Mouse (Mus musculus) kidney, adult 11 months (tissue): Measurements from ENCODE around the gene Zfp523.

Experiments
- DNase-seq: peaks from one replicate; pipeline ENCODE4 v3.0.0; 2022

Gene Zfp523

DNA sequence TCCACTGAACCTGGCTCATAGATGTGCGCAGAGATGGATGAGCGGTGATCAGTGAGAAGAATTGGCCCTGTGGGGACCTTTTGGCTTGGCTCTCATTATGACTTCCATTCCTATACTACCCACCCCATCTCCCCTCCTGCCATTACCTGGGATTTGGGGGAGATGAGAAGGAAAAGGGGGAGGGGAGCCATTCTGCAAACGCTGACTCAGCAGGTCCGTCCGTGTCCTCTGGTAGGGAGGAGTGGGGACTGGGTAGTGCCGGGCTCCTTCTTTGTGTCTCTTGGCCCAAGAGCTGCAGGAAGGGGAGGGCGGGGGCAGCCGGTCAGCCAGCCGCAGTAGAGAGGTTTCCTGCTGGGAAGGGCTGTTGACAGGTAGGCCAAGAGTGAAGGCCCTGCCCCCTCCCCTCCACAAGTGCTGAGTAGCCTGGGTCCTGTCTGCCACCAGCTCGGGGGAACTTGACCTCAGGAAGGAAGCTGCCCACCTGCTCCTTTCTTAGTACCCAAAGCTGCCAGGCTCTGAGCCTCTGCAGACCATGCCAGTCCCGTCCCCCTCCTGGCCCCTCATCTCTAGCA lies 15.5 kb upstream of the Zfp523 start:
- no peak for DNase-seq

GRCm38 (mm10) chr17:28163666-28164065 lies 13.3 kb upstream of the Zfp523 start:
- peak; percentile 55 for DNase-seq

DNA sequence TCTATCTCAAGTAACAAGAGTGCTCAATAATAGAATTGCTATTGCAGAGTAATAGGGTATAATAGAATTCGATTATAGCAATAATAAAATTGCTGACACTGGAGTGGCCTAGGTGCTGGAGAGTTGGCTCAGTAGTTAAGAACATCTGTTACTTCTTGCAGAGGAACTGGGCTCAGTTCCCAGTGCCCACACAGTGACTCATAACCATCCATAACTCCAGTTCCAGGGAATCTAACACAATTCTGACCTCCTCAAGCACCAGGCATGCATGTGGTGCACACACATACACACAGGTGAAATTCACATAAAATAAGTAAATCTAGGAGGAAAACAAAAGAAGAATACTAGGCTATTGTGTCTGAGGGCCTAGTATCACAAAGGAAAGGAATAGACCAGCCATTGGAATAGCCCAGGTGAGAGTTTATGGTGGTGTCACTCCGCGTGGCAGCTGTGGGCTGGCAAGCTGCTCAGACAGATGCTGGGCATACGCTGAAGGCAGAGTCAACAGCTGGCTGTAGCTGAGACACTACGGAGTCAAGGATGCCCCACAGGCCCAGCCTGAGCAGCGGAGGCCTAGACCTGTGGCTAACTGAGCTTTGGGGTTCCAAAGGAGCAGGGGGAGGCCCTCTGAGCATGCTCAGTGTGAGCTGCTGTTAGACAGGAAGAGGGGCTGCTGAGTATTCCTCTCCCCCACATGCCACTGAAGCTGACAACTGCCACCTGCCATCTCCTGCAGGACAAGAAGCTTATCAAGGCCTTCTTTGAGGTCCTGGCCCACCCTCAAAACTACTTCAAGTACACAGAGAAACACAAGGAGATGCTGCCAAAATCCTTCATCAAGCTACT lies 6.2 kb upstream of the Zfp523 start:
- no peak for DNase-seq

DNA sequence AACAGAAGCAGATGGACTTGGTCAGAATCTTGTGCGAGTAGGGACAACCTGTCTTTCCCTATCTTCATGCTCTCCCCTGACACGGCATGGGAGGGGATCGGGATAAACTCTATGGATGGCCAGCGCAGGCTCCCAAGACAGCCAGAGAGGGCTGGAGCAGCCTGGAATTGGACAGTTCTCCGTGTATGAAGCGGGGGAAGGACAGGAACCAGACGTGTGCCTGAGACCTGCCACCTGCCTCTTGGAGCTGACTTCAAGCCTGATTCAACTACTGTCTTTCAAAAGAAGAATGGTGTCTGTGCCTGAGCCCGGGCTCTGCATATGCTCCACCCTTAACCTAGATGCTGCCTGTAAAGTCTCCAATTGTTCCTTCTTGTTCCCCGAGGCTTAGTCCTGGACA lies 4.2 kb upstream of the Zfp523 start:
- DNase-seq = no peak

DNA sequence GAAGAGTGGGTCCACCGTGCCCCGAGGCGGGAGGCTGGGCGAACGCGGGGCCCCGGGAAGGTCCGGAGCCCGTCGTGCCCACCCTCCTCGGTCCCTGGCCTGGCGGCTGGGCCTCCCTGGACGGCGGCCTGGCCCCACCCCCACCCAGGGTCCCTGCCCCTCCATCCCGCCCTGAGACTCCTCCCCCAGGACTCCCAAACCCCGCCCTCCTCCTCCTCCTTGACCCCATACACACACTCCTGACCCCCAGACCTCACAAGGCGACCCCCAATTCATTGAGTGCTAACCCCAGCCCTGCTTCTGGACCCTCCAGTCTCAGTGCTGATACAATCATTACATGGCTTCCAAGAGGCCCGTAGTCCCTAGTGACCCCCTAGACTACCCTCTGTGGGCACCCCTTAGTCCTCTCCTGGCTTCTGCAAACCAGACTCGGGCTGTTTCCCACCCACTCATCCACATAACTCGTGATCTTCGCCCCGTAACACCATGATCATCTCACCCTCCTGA lies 664 bp downstream of the Zfp523 start:
- no peak for DNase-seq

- DNase-seq = no peak
Measured at GRCm38 (mm10) chr17:28180331-28180730, 3.4 kb downstream of the Zfp523 start.

DNA sequence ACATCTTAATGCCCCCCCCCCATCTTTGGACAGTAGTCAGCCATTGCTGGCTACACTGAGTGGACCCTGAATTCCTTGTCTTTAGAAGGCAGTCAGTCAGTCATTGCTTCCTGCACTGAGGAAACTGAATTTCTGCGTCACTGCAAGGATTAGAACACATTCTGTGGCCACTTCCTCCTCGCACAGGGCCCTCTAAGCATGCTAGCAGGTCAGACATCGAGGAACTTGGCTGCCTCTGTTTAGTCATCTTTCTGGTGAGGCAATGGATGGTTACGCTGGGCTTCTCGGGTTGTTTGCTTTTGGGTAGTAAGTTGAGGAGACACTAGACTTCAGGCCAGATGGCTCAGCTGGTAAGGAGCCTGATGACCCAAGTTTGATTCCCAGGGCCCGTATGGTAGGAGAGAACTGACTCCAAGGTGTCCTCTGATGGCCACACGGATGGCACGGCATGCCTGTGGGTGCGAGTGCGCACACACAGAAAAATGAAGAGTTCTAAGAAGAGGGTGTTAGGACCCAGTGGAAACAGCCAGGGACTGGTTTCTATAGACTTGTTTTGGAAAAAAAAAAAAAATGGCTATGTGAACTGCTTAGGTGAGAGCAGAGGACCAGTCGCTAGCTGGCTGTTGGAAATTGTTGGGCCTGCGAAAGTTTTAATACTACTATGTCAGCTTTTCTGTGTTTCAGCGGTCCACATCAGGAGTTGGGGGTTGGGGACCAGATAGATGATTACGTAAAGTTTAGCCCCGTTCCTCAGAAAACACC lies 4.0 kb downstream of the Zfp523 start:
- no peak for DNase-seq

DNA sequence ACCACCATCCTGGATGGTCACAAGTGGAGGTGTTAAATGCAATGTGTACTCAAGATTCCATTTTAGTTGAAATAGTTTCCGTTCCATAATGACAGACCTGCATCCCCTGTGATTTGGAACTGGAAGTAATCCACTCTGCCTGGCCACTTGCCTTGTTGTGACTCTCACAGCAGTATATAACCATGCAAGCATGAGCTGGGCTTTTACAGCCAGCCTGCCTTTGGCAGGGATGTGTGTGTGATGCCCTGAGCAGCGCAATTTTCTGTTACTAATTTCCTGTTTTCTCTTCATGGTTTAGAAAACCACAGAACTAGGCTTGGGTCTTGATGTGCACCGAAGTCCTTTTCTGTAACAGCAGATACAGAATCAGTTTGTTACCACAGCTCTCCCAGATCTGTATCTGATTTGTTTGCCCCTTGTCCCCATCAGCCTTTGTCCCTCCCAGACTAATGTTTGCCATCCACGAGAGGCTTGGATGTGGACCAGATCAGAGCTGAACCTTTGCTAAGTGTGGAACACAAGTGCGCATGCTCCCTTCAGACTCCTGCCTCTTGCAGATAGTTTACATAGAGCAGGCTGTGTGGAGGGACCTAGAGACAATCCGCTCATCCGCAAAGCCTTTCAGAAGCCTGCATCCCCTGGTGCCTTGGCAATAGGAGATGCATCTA lies 8.2 kb downstream of the Zfp523 start:
- no peak for DNase-seq

DNA sequence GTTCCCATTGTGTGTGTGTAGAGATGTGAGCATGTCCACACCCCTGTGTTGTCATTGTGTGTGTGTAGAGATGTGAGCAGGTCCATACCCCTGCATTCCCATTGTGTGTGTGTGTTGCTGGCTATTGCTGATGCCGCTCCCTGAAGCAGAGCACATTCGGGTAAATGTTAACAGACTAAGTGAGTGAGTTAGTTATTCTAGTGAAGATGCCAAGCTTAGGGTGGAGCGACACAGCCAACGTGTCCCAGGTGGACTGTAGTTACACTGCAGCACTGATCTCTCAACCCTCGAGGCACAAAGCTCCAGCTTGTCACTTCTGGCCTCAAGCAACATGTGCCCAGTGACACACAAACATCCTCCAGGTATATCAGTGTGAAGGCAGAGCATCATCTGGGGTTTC lies 11.4 kb downstream of the Zfp523 start:
- DNase-seq = peak; percentile 39

- no peak for DNase-seq
Measured at GRCm38 (mm10) chr17:28192754-28193153, 15.8 kb downstream of the Zfp523 start.

DNA sequence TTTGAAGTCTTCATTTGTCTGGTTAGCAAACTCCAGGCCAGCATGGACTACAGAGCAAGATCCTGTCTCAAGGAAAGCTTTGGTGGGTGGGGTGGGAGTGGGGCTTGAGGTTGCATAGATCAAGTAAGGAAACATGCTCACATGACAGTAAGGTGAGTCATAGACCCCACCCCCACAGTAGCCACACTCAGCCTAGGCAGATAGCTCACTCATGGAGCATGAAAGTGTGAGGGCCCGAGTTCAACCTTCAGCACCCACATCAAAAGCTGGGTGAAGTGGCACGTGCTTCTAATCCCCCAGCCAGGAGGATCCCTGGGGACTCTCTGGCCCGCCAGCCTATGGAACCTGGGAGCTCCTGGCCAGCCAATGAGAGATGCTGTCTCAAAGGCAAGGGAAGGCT lies 16.6 kb downstream of the Zfp523 start:
- DNase-seq = no peak

GRCm38 (mm10) chr17:28195033-28195432 lies 18.1 kb downstream of the Zfp523 start:
- no peak for DNase-seq

DNA sequence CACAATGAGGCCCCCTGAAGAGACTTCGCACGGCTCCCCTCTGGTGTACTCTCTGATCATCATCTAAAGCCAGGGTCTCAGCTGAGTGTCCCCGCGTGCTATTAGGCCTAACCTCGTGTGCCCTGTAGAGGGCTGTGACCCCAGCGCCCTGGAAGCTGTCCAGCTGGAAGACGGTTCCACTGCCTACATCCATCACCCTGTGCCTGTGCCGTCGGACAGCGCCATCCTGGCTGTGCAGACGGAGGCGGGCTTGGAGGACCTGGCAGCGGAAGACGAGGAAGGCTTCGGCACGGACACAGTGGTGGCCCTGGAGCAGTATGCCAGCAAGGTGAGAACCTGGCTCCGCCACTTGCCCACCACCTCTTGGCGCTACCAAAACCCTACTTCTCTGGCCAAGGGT lies 20.7 kb downstream of the Zfp523 start:
- DNase-seq = peak; percentile 17

- DNase-seq = no peak
Measured at GRCm38 (mm10) chr17:28201982-28202381, 25.1 kb downstream of the Zfp523 start.

DNA sequence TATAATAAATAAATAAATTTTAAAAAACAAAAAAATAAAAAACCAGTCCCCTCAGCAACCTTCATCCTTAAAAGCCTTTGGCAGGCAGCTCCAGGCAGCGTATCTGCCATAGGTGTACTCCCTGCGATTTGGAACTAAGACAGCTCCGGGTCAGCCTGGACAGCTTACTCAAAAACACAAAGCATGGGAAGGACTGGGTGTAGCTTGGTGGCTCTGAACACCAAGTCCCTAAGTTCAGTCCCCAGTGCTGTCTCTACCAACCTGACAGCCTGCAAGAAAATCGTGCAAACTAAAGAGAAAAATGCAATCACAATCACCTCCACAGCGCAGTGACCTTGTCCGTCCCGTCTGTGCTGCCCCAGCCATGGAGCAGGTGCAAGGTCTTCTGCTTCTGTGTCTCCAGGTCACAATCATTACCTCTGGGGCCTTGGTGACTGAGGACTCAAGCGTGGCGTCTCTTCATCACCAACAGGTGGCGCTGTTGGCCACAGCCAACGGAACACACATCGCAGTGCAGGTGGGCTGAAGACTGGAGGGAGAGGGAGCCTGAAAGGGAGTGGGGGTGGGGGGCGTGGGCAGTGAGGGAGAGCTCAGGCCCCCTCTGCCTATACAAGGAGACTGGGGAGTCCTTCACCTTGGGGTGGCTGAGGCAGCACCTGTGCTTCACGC lies 27.3 kb downstream of the Zfp523 start:
- DNase-seq = no peak

DNA sequence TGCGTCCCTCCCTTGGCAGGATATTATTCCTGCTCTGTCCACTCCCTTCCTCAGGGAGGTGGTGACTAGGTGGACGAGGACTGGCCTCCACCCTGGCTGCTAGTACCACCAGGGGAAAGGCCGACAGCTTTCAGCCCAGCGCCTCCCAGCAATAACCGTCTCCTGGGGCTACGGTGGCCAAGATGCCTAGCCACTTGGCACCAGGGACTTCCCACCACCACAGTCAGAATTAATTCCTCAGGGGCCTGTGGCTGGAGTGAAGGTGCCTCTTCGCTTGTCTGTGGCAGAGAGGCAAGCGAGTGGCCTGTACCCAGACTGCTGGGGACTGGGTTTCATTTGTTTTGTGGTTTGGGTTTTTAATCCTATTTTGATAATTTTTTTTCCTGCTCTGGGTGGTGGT lies 28.5 kb downstream of the Zfp523 start:
- no peak for DNase-seq

GRCm38 (mm10) chr17:28207092-28207491 lies 30.2 kb downstream of the Zfp523 start:
- DNase-seq = no peak

DNA sequence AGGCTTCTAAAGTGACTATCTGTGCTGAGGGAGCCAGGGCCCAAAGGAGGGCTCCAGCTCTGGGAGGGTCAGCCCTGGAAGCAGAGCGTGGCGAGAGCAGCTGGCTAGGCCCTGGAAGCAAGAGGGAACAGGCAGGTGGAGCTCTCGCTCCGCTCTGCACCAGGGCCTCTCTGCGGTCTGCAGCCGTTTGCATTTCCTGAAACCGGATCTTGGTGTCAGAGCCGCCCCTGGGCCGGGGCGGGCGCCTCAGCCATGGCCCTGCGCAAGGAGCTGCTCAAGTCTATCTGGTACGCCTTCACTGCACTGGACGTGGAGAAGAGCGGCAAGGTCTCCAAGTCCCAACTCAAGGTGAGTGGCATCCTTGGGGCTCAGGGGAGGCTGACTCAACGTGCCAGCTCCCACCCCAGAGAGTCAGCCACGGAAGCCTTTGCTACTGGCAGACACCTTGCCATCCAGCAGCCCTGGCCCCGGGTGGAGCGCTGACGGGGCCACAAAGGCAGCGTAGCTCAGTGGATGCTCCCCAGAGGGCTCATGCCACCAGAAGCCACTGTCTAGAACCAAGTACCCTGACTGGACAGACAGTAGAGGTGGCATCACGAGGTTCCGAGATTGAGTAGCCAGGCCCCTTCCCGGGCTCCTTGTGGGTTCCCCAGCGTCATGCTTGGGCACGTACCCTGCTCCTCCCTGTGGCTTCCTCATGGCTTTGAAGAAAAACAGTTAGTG lies 30.8 kb downstream of the Zfp523 start, which contains the start of gene Def6:
Gene Def6, plus strand, starts transcription at position 188 of the 723 bp plus-strand sequence.
- peak; percentile 65 for DNase-seq

- DNase-seq = no peak
Measured at GRCm38 (mm10) chr17:28208314-28208612, 31.3 kb downstream of the Zfp523 start.

DNA sequence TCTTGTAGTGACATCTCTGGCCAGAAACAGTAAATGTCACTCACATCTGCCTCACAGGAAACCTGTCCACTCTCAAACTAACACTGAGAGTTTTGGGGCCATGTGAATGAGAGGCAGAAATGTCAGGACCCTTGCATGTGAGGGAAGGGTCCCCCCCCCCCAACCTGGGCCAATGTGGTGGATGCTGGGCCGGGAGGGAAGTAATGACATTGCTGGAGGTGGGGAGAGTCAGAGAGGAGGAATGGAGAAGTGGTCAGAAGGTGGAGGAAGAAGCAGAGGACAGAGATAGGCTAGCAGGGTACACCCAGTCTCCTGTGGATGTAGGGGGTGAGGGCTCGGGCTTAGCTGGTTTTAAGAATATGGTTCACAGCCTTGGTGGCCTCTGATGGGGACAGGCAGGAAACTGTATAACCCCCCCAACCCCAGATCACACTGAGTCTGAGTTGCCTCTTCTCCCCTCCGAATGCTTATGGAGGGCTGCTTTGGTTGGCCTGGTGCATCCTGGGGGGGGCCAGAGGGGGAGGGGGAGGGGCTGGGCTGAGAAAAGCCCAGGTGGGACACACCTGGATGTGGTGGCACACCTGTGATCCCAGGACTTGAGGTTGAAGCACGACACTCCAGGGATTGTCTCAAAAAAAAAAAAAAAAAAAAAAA lies 32.7 kb downstream of the Zfp523 start:
- DNase-seq = no peak

DNA sequence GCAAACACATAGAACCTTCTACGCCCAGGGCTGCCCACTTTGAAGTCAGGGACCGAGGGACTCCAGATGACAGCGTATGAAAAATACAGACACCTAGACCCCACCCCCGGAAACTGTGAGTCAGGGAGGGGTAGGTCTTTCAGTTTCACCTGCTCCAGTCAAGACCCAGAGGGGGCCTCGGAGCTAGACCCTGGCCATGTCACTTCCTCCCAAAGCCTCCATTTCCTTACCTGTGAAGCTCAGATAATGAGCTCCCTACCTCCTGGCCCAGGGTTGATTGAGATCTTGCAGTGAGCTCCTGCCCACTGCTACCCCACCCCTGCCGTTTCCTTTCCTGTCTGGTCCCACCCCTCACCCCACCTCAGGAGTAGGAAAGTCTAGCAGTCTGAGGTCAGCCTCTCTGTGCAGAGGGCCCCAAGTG lies 35.0 kb downstream of the Zfp523 start:
- DNase-seq = no peak
